Mouse (Mus musculus): ENCODE results near the gene Mical2.

Gene Mical2

DNA sequence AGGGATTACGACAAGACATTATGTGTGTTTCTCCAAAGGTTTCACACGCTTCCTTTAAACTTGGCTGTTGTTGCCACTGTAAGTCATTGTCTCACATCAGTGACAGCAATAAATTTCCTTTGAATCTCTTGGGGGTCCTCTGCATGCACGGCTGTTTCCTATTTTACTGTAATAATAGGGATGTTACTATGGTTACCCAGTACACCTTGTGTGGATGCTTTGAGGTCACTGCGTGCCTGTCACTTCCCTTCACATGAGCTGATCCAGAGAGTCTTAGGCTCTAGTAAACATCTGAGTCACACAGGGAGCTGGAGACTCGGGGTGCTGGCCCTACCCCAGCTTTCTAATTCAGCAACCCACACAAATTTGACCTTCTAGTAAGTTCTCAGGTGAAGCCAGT is 88.0 kb downstream of the Mical2 start:
- DNase-seq (ENCODE audit: low spot score) = no peak

DNA sequence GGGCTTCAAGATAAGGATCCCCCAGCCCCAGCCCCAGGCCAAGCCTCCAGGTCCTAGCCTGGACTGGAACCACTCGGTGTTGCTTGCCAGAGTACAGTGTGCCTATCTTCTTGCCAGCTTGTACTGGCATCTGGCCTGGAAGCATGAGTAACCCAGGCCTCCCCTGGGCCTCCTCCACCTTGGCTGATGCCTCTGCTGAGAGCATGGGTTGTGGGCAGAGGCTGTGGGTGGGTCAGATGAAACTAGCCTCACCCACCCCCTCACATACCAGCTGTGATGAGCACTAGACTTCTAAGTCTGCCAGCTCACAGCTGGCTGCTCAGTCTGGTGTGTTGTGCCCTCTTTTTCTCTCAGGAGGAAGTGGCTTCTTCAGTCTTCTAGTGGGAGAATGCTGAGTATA is 90.6 kb downstream of the Mical2 start:
- peak; percentile 69 for DNase-seq (ENCODE audit: low spot score)

DNA sequence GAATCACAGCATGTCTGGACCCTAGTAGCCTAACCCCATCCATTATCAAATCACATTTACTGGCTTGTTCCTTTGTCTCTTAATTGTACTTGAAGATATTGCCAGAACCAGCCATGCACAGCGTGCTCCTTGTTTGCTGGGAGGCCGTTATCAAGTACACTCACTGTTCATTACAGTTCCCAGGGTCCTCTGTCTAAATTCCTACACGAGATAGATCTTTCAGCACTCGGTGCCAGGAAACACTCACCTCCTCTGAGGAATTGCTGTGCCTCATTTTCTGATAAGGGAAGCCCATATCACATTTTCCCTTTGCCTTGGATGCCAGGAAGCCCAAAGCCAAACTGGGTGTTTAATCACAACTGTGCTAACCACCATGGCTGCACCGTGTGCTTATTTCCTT is 91.8 kb downstream of the Mical2 start:
- DNase-seq (ENCODE audit: low spot score) = no peak

DNA sequence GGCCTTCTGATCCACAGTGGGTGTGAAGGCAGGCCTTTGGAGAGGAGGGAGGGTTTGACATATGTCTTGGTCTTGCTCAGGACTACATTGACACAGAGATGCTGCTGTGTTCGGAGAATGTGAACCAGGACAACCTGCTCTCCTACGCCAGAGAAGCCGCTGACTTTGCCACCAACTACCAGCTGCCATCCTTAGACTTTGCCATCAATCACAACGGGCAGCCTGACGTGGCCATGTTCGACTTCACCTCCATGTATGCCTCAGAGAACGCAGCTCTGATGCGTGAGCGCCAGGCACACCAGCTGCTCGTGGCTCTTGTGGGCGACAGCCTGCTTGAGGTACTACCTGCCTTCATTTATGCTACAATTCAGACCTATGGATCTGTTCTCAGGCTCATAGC is 92.7 kb downstream of the Mical2 start:
- no peak for DNase-seq (ENCODE audit: low spot score)

DNA sequence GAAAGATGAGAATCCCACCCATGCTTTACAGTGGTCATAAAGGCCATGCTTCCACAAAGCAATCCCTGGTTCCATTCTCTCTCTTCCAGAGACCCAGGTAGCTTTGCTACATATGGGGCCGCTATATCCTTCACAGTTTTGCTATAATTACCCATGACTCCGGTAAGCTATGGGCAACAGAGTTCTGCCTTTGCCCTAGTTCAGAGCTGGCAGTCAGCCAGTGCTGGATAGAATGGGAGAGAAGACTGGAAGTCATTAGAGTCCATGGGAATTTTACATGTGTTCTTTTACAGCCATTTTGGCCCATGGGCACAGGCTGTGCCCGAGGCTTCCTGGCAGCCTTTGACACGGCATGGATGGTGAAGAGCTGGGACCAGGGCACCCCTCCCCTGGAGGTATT is 93.8 kb downstream of the Mical2 start:
- DNase-seq (ENCODE audit: low spot score) = no peak

DNA sequence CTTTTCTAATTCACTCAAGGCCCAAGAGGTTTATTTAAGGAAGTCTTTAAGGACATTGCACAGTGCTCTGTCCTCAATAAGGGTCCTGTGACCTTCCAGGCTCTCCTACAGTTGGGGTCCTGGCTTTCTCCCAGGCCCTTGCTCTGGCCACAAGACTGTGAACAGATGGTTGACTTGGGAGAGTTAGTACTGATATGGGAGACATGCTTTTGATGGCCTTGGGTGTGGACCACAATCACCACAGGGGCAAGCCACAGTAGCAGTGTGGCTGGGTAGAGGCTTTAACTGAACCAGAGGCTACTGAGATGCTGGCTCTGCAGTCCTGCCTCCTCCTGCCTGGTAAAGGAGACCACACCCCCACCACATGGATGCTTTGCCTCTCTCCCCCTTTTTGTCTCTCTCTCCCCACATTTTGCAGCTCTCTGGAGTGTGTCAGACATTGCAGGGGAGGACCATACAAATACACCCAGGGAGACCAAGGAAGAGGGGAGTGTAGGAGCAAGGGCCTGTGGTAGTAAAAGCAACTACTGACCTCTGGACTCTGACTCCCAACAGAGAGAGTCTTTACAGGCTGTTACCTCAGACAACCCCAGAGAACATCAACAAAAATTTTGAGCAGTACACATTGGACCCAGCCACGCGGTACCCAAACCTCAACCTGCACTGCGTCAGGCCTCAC is 94.5 kb downstream of the Mical2 start:
- no peak for DNase-seq (ENCODE audit: low spot score)

DNA sequence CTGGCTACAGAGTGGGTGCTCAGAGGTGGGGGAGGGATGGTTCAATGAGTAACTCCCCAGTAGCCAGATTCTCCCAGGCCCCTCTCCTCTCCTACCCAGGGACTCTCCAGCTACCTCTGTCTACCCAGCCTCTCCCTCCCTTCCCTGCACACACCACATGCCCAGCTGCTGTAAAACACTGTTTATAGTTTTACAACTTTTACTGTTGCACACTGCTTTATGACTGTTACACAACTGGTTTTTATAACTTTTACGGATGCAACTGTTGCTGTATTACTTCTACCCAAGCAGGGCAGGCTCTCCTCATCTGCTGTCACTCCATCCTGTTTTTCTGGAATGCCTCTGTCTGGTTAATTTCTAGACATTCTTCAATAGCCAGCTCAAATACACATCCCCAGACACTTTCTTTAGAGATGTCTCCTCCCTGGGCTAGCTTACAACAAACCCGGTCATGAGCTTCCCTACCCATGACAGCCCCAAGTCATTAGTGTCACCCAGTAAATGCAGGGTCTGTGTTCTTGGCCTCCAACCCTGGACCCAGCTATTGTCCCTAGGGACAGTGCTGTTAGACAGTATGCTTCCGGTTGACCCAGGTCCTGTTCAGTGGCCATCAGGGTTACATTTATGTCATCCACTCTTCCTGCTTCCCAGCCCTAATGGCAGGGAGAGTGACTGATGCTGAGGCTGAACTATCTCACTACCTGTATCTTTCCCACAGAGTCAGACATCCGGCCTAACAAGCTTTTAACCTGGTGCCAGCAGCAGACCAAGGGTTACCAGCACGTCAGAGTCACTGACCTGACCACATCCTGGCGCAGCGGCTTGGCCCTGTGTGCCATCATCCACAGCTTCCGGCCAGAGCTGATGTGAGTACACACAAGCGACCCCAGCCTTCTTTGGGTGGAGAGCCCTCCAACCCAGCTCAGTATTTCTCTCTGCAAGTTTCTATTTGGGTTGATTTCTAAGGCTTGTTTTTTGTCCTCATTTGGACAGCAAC is 96.4 kb downstream of the Mical2 start:
- no peak for DNase-seq (ENCODE audit: low spot score)

DNA sequence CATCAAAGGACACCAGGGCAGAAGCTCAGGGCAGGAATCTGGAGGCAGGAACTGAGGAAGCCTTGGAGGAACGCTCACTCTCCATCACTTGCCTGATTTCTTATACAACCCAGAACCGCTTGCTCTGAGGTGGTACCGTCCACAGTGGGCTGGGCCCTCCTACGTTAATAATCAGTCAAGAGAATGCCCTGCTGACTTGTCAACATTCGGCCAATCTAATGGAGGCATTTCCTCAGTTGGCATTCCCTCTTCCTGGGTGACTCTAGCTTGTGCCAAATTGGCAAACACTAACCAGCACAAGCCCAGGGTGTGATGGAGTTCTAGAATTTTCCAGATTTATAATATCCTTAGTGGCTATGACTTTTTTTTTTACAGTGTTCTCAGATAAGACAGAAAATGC is 98.9 kb downstream of the Mical2 start:
- no peak for DNase-seq (ENCODE audit: low spot score)

DNA sequence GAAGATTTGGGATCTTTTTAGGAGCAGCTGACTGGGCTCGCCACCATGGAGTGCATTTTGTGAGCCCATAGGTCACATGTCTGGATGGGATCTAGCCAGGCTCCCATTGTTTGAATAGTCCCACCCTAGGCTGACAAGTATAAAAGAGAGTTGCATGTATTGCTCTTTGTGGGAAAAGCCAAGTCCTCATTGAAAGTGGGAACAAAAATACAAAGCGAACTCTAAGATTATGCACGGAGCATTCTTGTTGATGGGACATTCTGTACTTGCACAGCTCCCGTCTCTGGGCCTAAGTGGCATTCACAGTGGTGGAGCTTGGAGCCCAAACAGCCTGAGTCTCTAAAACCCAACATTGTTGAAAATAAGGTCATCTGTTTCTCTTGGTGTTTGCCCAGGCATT is 101.2 kb downstream of the Mical2 start:
- peak; percentile 48 for DNase-seq (ENCODE audit: low spot score)

DNA sequence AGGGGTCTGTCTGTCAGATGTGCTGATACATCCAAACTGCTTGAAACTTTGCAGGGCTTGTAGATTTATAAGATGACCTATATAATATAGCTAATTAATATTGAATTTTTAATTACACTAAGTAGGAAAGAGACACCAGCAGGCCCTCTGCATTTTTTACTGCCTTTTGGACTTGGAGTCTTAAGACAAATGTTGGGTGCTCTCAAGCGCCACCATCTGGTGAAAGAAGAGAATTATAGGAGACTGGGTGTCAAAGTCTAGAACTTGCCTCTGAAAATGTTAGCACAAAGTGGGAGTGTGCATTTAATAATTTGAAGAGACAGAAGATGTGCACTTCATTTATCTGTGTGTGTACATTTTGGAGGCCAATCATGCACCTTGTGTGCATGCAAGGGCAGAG is 103.3 kb downstream of the Mical2 start:
- DNase-seq (ENCODE audit: low spot score) = peak; percentile 56

DNA sequence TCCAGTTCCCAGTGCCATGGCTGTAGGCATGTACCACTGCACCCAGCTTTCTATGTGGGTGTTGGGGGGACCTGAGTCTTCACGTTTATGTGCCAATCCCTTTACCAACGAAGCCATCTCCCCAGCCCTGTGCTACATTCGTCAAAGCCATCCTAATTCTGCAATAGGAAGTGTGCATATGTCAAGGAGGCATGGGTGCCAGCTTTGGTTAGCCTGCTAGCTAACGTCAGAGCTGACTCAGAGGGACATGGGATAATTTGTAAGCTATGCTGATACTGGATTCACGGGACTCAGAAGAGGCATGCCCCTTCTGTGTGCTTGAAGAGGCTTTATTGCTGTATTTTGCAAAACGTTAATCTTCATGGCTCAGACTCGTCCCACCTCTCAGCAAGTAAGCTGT is 103.8 kb downstream of the Mical2 start:
- DNase-seq (ENCODE audit: low spot score) = no peak

DNA sequence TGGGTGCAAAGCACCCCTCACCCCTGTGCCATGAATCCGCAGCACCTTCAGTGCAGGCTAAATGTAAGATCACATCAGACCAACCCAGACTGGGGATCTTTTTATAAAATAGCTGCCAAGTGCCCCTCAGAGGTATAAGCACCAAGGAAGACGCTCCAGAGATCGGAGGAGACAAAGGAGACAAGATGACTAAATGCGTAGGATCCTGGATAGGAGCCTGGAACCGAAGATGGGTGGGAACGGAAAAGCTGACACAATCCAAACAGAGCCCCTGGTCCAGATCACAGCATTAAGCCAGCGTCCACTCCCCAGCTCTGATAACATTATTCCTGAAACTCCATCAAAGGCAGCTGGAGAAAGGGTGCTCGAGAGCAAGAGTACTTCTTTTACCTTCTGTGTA is 105.3 kb downstream of the Mical2 start:
- DNase-seq (ENCODE audit: low spot score) = no peak

DNA sequence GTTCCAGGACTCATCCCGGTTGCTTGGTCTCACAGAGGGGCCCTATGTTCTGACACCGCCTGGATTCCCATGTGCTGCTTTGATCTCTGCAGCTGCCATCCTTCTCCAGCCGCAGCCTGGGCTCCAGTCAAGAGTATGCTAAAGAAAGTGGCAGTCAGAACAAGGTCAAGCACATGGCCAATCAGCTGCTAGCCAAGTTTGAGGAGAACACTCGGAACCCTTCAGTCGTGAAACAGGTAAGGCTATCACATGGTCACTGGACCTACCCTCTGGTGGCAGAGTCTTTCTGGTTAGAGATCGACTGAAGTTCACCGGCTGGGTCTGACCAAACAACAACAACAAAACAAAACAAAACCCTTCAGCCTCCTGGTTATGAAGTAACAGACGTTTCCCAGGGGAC is 106.1 kb downstream of the Mical2 start:
- DNase-seq (ENCODE audit: low spot score) = no peak

DNA sequence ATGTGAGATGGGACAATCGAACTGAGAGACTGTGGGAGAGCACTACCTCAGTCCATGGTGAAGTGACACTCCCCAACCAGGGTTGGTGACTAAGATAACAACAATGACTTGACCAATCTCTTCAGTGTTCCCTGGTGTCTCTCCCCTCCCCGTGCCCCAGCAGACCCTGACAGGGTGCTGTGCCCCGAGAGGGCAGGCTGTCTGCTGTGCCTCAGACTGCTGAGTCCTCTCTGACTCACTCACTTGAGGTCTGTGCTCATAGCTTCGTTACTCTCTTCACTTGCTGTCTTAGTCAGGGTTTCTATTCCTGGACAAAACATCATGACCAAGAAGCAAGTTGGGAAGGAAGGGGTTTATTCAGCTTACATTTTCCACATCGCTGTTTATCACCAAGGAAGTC is 106.8 kb downstream of the Mical2 start:
- DNase-seq (ENCODE audit: low spot score) = no peak

DNA sequence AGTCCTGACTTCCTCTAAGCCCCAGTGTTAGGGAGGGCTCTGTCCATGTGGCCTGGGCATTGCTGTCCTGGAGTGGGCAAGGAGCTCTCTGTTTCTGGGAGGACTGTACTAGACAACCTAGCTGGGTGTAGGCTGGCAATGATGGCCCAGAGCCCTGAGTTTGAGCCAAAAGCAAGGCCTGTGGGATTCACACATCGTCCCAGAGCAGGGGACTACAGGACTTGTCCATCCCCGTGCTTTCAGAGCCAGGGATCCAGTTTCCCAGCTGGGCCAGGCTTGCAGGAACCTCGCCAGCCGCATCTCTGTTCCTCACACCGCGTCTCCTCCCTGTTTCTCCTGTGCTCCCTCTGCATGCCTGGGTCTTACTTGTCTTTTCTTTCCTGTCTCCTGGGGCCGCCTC is 107.7 kb downstream of the Mical2 start:
- DNase-seq (ENCODE audit: low spot score) = no peak

DNA sequence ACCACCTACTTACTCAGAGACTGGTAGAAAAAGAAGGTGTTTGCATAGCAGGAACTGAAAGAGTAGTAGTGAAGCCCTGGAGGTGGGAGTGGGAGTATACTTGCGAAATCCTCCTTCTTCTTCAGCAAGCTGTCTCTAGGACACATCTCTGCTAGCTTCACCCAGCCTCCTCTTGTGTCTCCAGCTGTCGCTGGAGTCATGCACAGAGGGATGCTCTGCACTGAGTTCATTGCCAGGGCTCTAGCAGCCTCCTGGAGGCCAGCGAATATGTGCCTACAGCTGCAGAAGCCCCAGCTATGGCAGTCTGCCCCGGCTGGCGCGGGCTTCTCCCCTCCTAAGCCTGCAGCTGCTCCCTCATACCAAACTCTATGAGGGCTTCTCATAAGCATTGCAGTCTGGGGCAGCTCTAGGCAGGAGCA is 110.6 kb downstream of the Mical2 start:
- DNase-seq (ENCODE audit: low spot score) = peak; percentile 69

DNA sequence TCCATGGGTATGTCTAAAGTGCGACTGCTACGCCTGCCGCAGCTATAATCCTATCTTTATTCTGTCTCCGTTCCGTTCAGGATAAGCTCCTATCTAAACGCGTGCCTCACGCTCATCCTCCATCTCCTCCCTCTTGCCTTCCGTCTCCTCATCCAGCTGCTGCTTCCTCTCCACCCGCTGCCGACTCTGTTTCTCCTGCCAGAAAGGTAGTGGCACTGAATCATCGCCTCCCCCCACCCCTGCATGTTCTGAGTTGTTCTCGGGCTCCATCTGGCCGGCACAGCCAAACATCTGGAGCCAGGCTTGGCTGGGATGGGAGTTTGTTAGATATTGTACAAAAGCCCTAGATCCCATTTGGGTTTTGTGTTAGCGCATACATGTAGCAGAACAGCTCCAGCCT is 111.1 kb downstream of the Mical2 start:
- DNase-seq (ENCODE audit: low spot score) = peak; percentile 66

DNA sequence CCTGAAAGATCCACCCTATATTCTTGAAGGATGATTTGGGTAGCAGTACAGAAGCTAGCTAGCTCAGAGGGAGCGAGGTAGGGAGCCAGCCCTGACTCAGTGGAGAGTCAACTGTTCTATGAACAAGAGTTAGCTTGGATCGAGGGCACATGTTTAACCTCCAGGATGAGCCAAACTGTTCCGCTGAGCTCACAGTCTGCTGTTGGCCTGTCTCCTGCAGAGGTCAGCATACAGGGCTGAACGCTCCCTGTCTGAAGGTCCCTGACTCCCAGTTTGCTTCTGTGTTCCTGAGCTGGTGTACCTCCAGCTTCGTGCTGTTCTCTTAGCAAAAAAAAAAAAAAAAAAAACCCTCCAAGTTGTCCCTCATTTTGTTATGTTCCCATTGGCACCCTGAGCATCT is 112.1 kb downstream of the Mical2 start:
- DNase-seq (ENCODE audit: low spot score) = no peak

DNA sequence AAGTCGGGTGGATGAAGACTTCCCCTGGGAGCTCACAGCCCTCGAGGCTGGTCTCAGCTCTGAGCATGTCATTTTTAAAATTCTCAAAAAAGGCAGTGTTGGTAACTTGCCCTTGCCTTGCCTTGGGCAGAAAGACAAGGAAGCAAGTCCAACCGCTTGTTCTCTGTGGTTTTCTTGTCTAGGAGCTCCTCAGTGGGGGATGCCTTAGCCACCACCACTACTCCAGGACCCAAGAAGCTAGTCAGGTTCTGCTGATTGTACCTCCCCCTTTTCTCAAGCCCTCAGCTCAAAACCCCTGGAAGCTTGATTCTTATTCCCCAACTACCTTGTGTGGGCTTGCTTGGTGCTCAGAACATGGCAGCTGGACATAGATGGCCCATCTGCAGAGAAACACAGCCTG is 115.4 kb downstream of the Mical2 start:
- no peak for DNase-seq (ENCODE audit: low spot score)

DNA sequence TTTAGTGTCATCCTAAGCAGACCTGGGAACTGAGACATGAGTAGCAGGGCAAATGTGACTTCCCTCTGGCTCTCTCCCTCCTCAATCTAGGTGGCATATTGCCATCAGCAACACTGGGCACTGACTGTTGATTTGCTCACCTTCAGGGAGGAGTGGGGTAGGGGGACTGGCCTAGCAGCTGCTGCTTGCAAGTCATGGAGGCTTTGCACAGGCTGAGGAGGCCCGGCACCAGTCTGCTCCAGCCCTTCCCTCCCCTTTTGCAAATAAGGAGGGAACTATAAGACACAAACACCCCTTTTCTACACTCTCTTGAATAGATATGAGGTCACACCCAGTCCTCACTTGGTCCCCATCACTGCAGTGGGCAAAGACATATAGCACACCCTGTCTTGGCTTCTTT is 120.0 kb downstream of the Mical2 start:
- DNase-seq (ENCODE audit: low spot score) = no peak

DNA sequence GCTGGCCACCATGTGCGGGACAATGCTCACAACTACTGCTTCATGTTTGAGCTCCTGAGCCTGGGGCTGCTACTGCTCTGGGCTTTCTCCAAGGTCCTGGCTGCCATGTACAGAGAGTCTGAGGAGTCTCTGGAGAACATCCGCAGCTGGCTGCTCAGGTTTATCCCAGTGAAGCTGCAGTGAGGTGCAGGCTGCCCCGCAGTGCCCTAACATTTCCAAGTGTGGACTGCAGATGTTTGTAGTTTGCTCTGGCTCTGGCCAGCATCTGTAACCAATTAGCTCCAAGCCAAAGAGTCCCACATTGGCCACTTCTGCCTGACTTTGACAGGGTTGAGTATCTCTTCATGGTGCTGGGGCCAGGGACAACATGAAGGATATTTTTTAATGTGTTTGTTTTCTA is 125.9 kb downstream of the Mical2 start:
- DNase-seq (ENCODE audit: low spot score) = no peak

DNA sequence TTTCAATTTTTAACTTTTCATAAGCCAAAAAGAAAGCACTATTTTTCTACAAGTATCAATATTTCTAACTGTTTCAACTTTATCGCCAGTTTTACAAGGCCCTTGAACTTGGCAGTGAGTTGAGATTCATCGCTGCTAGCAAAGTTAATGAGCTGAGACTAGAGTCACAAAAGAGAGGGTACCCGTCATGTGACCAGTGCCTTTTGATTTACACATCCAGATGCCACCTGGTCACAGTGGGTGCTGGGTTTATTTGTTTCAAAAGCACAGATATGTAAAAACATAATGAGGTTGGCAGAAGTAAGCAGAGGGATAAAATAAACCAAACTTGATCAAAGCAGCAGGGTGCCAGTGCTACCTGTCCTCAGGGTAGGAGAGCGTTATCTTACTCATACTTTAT is 126.3 kb downstream of the Mical2 start:
- DNase-seq (ENCODE audit: low spot score) = no peak

DNA sequence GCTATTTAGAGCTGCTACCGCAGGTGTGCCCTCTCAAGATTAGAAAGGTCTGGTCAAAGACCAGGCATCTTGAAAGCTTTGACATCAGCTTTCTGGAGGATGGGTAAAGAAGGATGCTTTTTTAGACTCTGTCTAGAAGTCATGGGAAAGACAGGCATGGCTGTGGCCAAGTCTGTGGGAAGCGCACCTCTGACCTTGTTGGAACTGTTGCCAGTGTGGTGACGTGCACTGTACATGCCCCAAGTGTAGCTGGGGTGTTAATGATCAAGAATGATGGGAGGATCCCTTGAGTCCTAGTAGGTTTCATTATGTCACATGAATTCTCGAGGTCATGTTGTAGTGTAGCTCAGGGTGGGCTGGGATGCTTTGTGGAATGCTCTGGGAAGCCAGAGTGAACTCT is 127.4 kb downstream of the Mical2 start:
- no peak for DNase-seq (ENCODE audit: low spot score)

DNA sequence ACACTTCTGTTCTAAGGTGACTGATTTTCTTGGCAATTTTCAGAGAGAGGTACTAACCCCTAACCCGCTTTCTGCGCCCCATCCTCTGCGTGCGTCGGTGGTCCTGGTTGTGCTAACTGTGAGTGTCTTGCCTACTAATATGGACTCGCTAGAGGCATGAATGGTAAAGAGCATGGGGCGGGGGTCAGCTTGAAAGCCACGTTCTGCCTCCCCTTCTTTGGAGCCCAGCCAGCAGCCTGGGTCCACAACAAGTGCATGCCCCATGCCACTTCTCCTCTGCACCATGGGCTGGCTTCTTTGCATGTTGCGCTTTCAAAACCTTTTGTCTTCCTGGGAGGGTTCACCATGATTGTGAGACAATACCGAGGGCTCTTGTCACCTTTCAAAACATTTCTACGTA is 128.3 kb downstream of the Mical2 start:
- DNase-seq (ENCODE audit: low spot score) = no peak

Data from layer of hippocampus, adult 11-12 months (tissue).